In genomic region chr13:45809777-45810410, GRCm38 (mm10) we compare ENCODE assay signal across 10 mouse cellular contexts.
DNase-seq lines count a peak whose midpoint lies in the region; ATAC-seq lines count a peak whose summit lies in the region.
"Had no signal": no experiment of that assay in that cellular context is flagged by ENCODE, and none has a peak within 500 bp of the region (broad histone marks: within the 10 kb centered on the region; RNA-seq: fewer than 3 reads in every experiment).

No protein-coding gene starts in this region.

- H3K4me1 ChIP-seq in embryonic facial prominence, embryonic 11.5 days (ENCODE audit: control insufficient read depth, insufficient read depth, low read length), result no peaks in the 10 kb centered on the region

- no peaks in the 10 kb centered on the region for H3K36me3 ChIP-seq in embryonic facial prominence, embryonic 11.5 days (replicated peaks; ENCODE audit: control insufficient read depth, insufficient read depth, low read depth, low read length)

- 46% methylated on average over 16 of the region's 16 CpGs for WGBS in embryonic facial prominence, embryonic 11.5 days

- no peak for ATAC-seq in embryonic facial prominence, embryonic 11.5 days (replicated peaks; ENCODE audit: insufficient number of reproducible peaks, low FRiP score, low TSS enrichment, low read depth)
- ATAC-seq: Patski had no signal

- no peak overlapping the region for H3K9ac ChIP-seq in embryonic facial prominence, embryonic 11.5 days (replicated peaks; ENCODE audit: low read length)

- no peak overlapping the region for H3K4me2 ChIP-seq in embryonic facial prominence, embryonic 11.5 days (ENCODE audit: low read depth, low read length)

- no peak overlapping the region for H3K27ac ChIP-seq in embryonic facial prominence, embryonic 11.5 days (replicated peaks; ENCODE audit: low read depth, low read length)

- H3K9me3 ChIP-seq in embryonic facial prominence, embryonic 11.5 days (replicated peaks; ENCODE audit: control insufficient read depth, low read length), result no peaks in the 10 kb centered on the region

- H3K4me3 ChIP-seq in embryonic facial prominence, embryonic 11.5 days (ENCODE audit: low read depth, low read length), result no peak overlapping the region

- peak; percentile 93 for DNase-seq in heart, adult 11 months
- DNase-seq in heart, adult 18-20 months, result no peak
- peak; percentile 30 for DNase-seq in kidney, postnatal 10 days
- DNase-seq in kidney, adult 8-10 months, result no peak
- peak; percentile 72 for DNase-seq in Muller cell, postnatal 12 days (ENCODE audit: inconsistent ontology term)
- DNase-seq in embryonic facial prominence, embryonic 11.5 days (ENCODE audit: low spot score), result peak; percentile 10
- DNase-seq in cerebellum, postnatal 10 days, result no peak
- DNase-seq in right cerebral cortex, postnatal 14 days, result no peak
- DNase-seq: thymus, adult 2 months had no signal

- no peaks in the 10 kb centered on the region for H3K27me3 ChIP-seq in embryonic facial prominence, embryonic 11.5 days (ENCODE audit: control insufficient read depth, insufficient read depth, low read length)
- H3K27me3 ChIP-seq: Patski had no signal

Comparison
In these comparisons a context has a peak if more than half of its experiments do, and no peak if none do; other contexts are left out.
1. DNase-seq: peak in heart, adult 11 months (single experiment), kidney, postnatal 10 days (single experiment), Muller cell, postnatal 12 days (single experiment) and embryonic facial prominence, embryonic 11.5 days (single experiment); none in heart, adult 18-20 months (0 of 2), kidney, adult 8-10 months (0 of 2), cerebellum, postnatal 10 days (0 of 2) and right cerebral cortex, postnatal 14 days (single experiment).